Mouse (Mus musculus): ENCODE measurements around the gene Agap2.
A peak's percentile ranks its signal among the peaks of the same experiment; 100 is the strongest.

Agap2 gene

DNA sequence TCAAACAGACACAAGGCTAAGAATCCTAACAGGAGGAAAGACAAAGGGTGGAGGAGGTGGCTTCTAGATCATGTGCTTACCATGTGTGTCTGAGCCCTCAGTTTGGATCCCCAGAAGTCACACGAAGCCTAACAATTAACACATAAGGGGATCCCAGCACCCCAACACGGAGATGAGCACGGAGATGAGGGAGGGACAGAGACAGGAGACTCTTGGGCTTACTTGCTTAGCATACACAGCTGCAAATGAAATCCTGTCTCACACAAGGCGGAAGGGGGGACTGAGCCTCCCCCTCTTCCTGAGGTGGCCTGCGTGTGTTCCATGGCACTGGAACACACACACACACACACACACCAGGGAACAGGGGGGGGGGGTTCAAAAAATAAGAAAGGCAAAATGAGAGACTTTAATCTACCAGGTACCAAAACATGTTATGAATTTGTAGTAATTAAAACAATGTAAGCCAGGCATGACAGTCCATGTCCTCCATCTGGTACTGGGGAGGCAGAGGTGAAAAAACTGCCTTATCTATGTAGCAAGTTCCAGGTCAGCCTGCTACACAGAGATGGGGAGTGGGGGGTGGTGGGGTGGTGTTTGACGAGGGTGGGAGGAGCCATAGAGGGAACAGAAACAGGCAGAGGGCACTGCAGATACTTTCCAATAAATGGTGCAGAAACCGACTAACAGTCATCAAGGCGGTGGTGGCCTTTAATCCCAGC lies 60.2 kb downstream of the Agap2 start:
- DNase-seq (ENCODE audit: low spot score in 2 of 2) = peak in 1 of 2 experiments; percentile 40

DNA sequence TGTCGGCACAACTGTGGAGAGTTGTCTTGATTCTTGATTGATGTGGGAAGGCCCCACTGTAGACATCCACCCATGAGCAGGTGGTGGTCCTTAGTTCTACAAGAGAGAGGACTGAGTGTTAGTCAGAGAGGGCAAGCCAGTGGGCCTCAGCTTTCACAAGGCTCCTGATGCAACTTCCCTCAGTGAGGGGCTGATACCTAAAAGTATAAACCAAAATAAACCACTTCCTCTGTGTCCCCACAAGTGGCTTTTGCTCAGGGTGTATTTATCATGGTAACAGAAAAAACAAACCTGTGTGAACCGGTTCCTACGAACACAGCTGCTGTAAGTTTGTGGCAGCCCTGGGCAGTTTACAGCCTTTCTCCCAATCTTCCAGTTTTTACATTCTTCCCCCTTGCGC lies 61.4 kb downstream of the Agap2 start:
- DNase-seq (ENCODE audit: low spot score in 2 of 2) = peak in 1 of 2 experiments; percentile 46

- DNase-seq (ENCODE audit: low spot score in 2 of 2) = no peak
Measured at GRCm38 (mm10) chr10:127137896-127138295, 62.8 kb downstream of the Agap2 start.

- DNase-seq (ENCODE audit: low spot score in 2 of 2) = no peak
Measured at GRCm38 (mm10) chr10:127138328-127139141, 63.5 kb downstream of the Agap2 start.

- DNase-seq (ENCODE audit: low spot score in 2 of 2) = no peak
Measured at GRCm38 (mm10) chr10:127140971-127141370, 65.9 kb downstream of the Agap2 start.

DNA sequence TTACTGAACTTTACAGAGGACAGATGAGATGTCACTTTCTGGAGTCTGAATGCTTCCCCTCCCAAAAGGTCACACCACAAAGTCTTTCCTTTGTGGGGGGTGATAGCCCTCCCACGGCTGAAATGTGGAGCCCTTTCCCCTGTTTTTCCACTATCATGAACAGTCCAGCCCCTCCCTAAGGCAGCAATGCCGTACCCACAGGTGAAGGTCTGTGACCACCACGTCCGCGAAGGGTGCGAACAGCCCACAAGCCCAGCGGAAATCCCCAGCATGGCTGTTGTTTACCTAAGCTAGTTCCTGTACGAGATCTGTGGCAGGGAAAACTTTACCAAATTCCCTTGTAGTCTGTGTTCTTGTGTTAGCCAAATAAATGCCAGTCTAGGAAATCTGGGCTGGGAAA lies 66.4 kb downstream of the Agap2 start:
- peak in 1 of 2 experiments; percentile 39 for DNase-seq (ENCODE audit: low spot score in 2 of 2)
